Mouse (Mus musculus) MEL (cell line): ENCODE measurements around the gene Ism1.

Source experiments
- CTCF ChIP-seq, 3 experiments: IDR thresholded peaks in 2 of 3; conservative IDR thresholded peaks in 1 of 3; 2 replicates each; pipeline ENCODE4 v1.5.1; 2011 to 2012; ENCODE audit warnings: low read length in 3 of 3, low read depth in 2 of 3, mild to moderate bottlenecking in 2 of 3, improper control_type of control experiment in 1 of 3, inconsistent platforms in 1 of 3, mixed read lengths in 1 of 3, moderate library complexity in 1 of 3; ENCODE audit not compliant: control insufficient read depth in 1 of 3, insufficient read depth in 1 of 3, poor library complexity in 1 of 3, severe bottlenecking in 1 of 3
- POLR2A ChIP-seq, 2 experiments: IDR thresholded peaks; 2 replicates each; pipeline ENCODE4 v1.6.1; 2011 to 2012; ENCODE audit warnings: low read length in 2 of 2, mild to moderate bottlenecking in 2 of 2, control low read depth in 1 of 2, improper control_type of control experiment in 1 of 2, low read depth in 1 of 2, moderate library complexity in 1 of 2; ENCODE audit not compliant: control insufficient read depth in 1 of 2, insufficient read depth in 1 of 2, poor library complexity in 1 of 2

GRCm38 (mm10) chr2:139784465-139784864 is 106.5 kb downstream of the Ism1 start:
- no peak for TF ChIP-seq CTCF (IDR thresholded peaks at IDR 0.05 in 2 of 3, conservative IDR thresholded peaks at IDR 0.05 in 1 of 3; ENCODE audit: control insufficient read depth in 1 of 3, insufficient read depth in 1 of 3, low read depth in 2 of 3, low read length in 3 of 3, poor library complexity in 1 of 3, severe bottlenecking in 1 of 3)
- no peak for TF ChIP-seq POLR2A (IDR thresholded peaks at IDR 0.05; ENCODE audit: control insufficient read depth in 1 of 2, insufficient read depth in 1 of 2, low read depth in 1 of 2, low read length in 2 of 2, poor library complexity in 1 of 2)
